16 mouse cellular contexts compared by ENCODE assay signal in genomic region chr10:117217246-117217840, GRCm38 (mm10). TPM values are rescaled to one million over a fixed set of nuclear protein-coding genes. Genes with fewer than 3 reads are reported as not detected.
DNase-seq lines count a peak whose midpoint lies in the region; ATAC-seq and TF ChIP-seq lines count a peak whose summit lies in the region.
"Had no signal": no experiment of that assay in that cellular context is flagged by ENCODE, and none has a peak within 500 bp of the region (broad histone marks: within the 10 kb centered on the region; RNA-seq: fewer than 3 reads in every experiment).

No protein-coding gene starts in this region.

- 0 out of 2 replicates have a peak, but pooled peaks have one; percentile 19 for ATAC-seq in heart, embryonic 12.5 days (ENCODE audit: insufficient number of reproducible peaks, low FRiP score)
- no peak for ATAC-seq in G1E (ENCODE audit: extremely low read depth, insufficient number of reproducible peaks, low FRiP score, poor library complexity, severe bottlenecking)
- ATAC-seq in megakaryocyte, adult 5-6 weeks (ENCODE audit: poor library complexity, severe bottlenecking) = peak; percentile 20

- H3K9me3 ChIP-seq in heart, embryonic 12.5 days (replicated peaks) = no peaks in the 10 kb centered on the region
- H3K9me3 ChIP-seq in G1E (replicated peaks) = no peaks in the 10 kb centered on the region
- H3K9me3 ChIP-seq: megakaryocyte, embryonic 14.5 days had no signal

- H3K27ac ChIP-seq in heart, embryonic 12.5 days (ENCODE audit: poor library complexity, severe bottlenecking) = no peak overlapping the region
- H3K27ac ChIP-seq in heart, adult 2 months = no peak overlapping the region

- DNase-seq in heart, postnatal 4 days = no peak
- DNase-seq in G1E (ENCODE audit: low spot score) = peak; percentile 10
- DNase-seq in induced T-regulatory cell, adult 2 months (ENCODE audit: low read depth) = peak; percentile 61
- no peak for DNase-seq in heart, adult 2 months
- no peak for DNase-seq in gastrocnemius, postnatal 36 days
- DNase-seq in right cerebral cortex, postnatal 14 days = no peak

- no peaks in the 10 kb centered on the region for H3K4me1 ChIP-seq in heart, embryonic 12.5 days (replicated peaks)
- H3K4me1 ChIP-seq in G1E (ENCODE audit: insufficient read depth, low read depth, low read length) = peaks cover 16% of the 10 kb centered on the region
- H3K4me1 ChIP-seq in heart, adult 2 months (ENCODE audit: control insufficient read depth, insufficient read depth, low read length) = no peaks in the 10 kb centered on the region

- H3K4me2 ChIP-seq in heart, embryonic 12.5 days = no peak overlapping the region

- intact Hi-C loops in heart, adult 2 months (cut with DNase I) = loop anchor here (10.0 kb wide), 1 partner anchor 273 kb away; no protein-coding TSS in a partner anchor
- intact Hi-C loops in gastrocnemius, postnatal 36 days (cut with DNase I) = no loop called here

- peaks cover 84% of the 10 kb centered on the region for H3K36me3 ChIP-seq in heart, embryonic 12.5 days
- peaks cover 89% of the 10 kb centered on the region for H3K36me3 ChIP-seq in G1E (replicated peaks)
- no peaks in the 10 kb centered on the region for H3K36me3 ChIP-seq in heart, adult 2 months (ENCODE audit: control insufficient read depth, insufficient read depth, low read length)

- no peak for TF ChIP-seq EP300 in heart, adult 2 months (IDR thresholded peaks at IDR 0.05; ENCODE audit: insufficient read depth, low read depth, low read length)

- TF ChIP-seq POLR2A in heart, adult 2 months (IDR thresholded peaks at IDR 0.05; ENCODE audit: insufficient read depth, low read depth, low read length) = no peak

- 82% methylated on average over 20 of the region's 20 CpGs for WGBS in heart, embryonic 12.5 days
- 85% methylated on average over 20 of the region's 20 CpGs for WGBS in heart, adult 2 months

- H3K79me2 ChIP-seq in heart, adult 2 months (replicated peaks; ENCODE audit: control insufficient read depth, insufficient read depth, low read length) = no peaks in the 10 kb centered on the region

- TF ChIP-seq CTCF in G1E (IDR thresholded peaks at IDR 0.05; ENCODE audit: low read depth, low read length) = no peak
- no peak for TF ChIP-seq CTCF in heart, adult 2 months (IDR thresholded peaks at IDR 0.05)

- H3K27me3 ChIP-seq in heart, embryonic 12.5 days (replicated peaks) = no peaks in the 10 kb centered on the region
- no peaks in the 10 kb centered on the region for H3K27me3 ChIP-seq in G1E (ENCODE audit: insufficient read depth, low read length)
- no peaks in the 10 kb centered on the region for H3K27me3 ChIP-seq in heart, adult 2 months (ENCODE audit: control insufficient read depth, insufficient read depth, low read length)
- H3K27me3 ChIP-seq: megakaryocyte, embryonic 14.5 days had no signal

- no peak overlapping the region for H3K4me3 ChIP-seq in heart, embryonic 12.5 days
- no peak overlapping the region for H3K4me3 ChIP-seq in G1E (ENCODE audit: low read depth, low read length)
- H3K4me3 ChIP-seq in heart, adult 2 months = no peak overlapping the region
- H3K4me3 ChIP-seq: megakaryocyte, embryonic 14.5 days had no signal

- no peak overlapping the region for H3K9ac ChIP-seq in heart, embryonic 12.5 days
- H3K9ac ChIP-seq in heart, adult 2 months (ENCODE audit: low read depth, low read length) = no peak overlapping the region

RNA-seq across cellular contexts. Expression of gene Yeats4, which starts 7.0 kb away (rescaled TPM):
- 64.1 and 66.2 TPM in 2 replicates for polyA plus RNA-seq in heart, embryonic 12.5 days (2016; fragmentation: Nextera tagmentation; extraction: Ambion mirVana)
- 10 to 100 TPM; 38.9 to 41.0 TPM for total RNA-seq in heart, postnatal 4 days (2021)
- total RNA-seq in G1E (2014; fragmentation: Nextera tagmentation) = 34.2 and 35.2 TPM in 2 replicates
- 72.3 and 83.9 TPM in 2 replicates for total RNA-seq in G1E (2017)
- 75.8 and 92.3 TPM in 2 replicates for polyA plus RNA-seq in G1E (2012)
- total RNA-seq in megakaryocyte, adult 5-6 weeks (2015) = 73.3 and 84.2 TPM in 2 replicates
- 96.5 and 100 TPM in 2 replicates for total RNA-seq in megakaryocyte, adult 5-6 weeks (2017)
- total RNA-seq in heart, adult 2 months (2021) = 10 to 100 TPM; 26.9 to 27.9 TPM
- polyA plus RNA-seq in heart, adult 2 months (2012; rRNA removed) = 13.7 and 20.8 TPM in 2 replicates
- 10 to 100 TPM; 12.8 to 14.8 TPM for total RNA-seq in gastrocnemius, postnatal 36 days (2021)

RNA-seq across cellular contexts. Expression of gene 9530003J23Rik, which starts 21.2 kb away (rescaled TPM):
- not detected in 2 replicates for polyA plus RNA-seq in heart, embryonic 12.5 days (2016; fragmentation: Nextera tagmentation; extraction: Ambion mirVana)
- not detected for total RNA-seq in heart, postnatal 4 days (2021)
- total RNA-seq in G1E (2014; fragmentation: Nextera tagmentation) (not detected in 2 replicates), G1E (2017) (0.12 and 0.16 TPM in 2 replicates)
- not detected in 2 replicates for polyA plus RNA-seq in G1E (2012)
- total RNA-seq in megakaryocyte, adult 5-6 weeks (2015) = not detected in 2 replicates
- total RNA-seq in megakaryocyte, adult 5-6 weeks (2017) = not detected in 2 replicates
- total RNA-seq in heart, adult 2 months (2021) = not detected
- polyA plus RNA-seq in heart, adult 2 months (2012; rRNA removed) = not detected in 2 replicates
- total RNA-seq in gastrocnemius, postnatal 36 days (2021) = not detected
- total RNA-seq: gastrocnemius, postnatal 4 days; heart, postnatal 25 days had no signal
- polyA plus RNA-seq: embryonic facial prominence, embryonic 11.5 days; frontal cortex, adult 2 months; inflammation-experienced regulatory T-cells, adult 6 months; liver, embryonic 16.5 days; stomach, embryonic 14.5 days had no signal

Comparison
In these comparisons a context has a peak if more than half of its experiments do, and no peak if none do; other contexts are left out.
1. DNase-seq: peak in G1E (single experiment) and induced T-regulatory cell, adult 2 months (single experiment); none in heart, postnatal 4 days (single experiment), heart, adult 2 months (0 of 2), gastrocnemius, postnatal 36 days (0 of 2) and right cerebral cortex, postnatal 14 days (single experiment).